Mouse (Mus musculus): Measurements from ENCODE around the gene Klf1. TPM values are rescaled to one million over a fixed set of nuclear protein-coding genes. Genes with fewer than 3 reads are reported as not detected.

Klf1 gene
- polyA plus RNA-seq, 1 experiment from 2014 or later: 54.3 TPM

DNA sequence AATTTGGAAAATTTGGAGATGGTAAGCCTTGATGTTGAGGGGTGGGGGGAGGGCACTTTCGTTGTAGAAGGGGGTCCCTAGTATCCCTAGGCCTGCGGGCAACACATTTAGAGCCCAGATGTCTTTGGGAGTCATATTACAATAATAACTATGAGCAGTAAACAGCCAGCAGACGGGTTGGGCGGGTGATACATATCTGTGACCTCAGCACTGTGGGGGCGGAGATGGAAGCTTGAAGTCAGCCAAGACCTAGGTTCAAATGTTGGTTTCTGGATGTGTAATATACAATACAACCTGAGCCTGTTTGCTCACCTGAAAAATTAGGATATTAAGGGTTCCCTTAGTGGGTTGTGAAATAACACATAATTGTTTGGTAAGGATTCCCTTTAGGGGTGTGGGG, 8.2 kb downstream of the Klf1 start:
- Histone ChIP-seq H3K36me3 (no peaks in the 10 kb centered on the region), H3K27me3 (ENCODE audit: insufficient read depth, poor library complexity, severe bottlenecking) (peaks cover 66% of the 10 kb centered on the region), H3K4me3 (no peak overlapping the region), H3K9me3 (no peaks in the 10 kb centered on the region), H3K27ac (no peak overlapping the region), H3K4me1 (peaks cover 24% of the 10 kb centered on the region)
- no peak for DNase-seq (ENCODE audit: low spot score)
- 72% methylated on average over 5 of the region's 5 CpGs for WGBS

DNA sequence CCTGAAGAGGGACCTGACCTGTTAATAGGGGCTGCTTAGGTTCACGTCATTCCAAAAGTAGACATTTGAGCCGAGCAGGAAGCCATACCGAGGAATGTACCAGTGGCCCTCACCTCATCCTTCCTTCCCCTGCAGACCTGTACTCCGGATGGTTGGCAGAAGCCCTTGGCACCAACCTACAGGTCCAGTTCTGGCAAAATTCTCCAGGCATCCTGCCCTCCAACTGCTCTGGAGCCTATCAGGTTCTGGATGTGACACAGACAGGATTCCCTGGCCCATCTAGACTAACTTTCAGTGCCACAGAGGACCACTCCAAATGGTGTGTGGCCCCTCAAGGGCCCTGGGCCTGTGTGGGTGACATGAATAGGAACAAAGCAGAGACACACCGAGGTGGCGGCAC, 8.8 kb downstream of the Klf1 start:
- peaks cover 70% of the 10 kb centered on the region for H3K27me3 ChIP-seq (ENCODE audit: insufficient read depth, poor library complexity, severe bottlenecking)
- H3K36me3 ChIP-seq: no peaks in the 10 kb centered on the region
- H3K4me3 ChIP-seq: no peak overlapping the region
- 84% methylated on average over 6 of the region's 6 CpGs for WGBS
- no peak overlapping the region for H3K27ac ChIP-seq
- H3K9me3 ChIP-seq: no peaks in the 10 kb centered on the region
- no peak for DNase-seq (ENCODE audit: low spot score)
- H3K4me1 ChIP-seq: peaks cover 24% of the 10 kb centered on the region

DNA sequence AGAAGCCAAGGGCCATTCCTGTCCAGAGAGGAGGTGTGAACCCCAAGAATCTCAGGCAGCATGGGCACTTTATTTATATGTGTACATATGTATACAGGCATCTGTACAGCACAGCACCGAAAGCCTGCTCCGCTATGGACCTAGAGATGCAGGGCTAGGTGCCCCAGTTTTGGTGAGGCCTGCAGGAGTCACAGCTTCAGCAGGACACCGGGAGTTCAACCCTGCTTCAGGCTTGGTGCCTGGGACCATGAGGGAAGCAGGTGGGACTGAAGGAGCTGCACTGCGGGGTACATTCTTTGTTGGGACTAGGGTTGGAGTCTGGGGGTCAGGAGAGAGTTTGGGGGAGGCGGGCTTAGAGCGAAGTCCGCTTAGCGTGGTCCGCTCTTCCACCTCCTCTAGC, 10.1 kb downstream of the Klf1 start:
- H3K27me3 ChIP-seq (ENCODE audit: insufficient read depth, poor library complexity, severe bottlenecking): peaks cover 83% of the 10 kb centered on the region
- H3K27ac ChIP-seq: no peak overlapping the region
- DNase-seq (ENCODE audit: low spot score): peak; percentile 73
- no peaks in the 10 kb centered on the region for H3K9me3 ChIP-seq
- H3K36me3 ChIP-seq: no peaks in the 10 kb centered on the region
- peaks cover 24% of the 10 kb centered on the region for H3K4me1 ChIP-seq
- no peak overlapping the region for H3K4me3 ChIP-seq
- WGBS: 72% methylated on average over 9 of the region's 9 CpGs

DNA sequence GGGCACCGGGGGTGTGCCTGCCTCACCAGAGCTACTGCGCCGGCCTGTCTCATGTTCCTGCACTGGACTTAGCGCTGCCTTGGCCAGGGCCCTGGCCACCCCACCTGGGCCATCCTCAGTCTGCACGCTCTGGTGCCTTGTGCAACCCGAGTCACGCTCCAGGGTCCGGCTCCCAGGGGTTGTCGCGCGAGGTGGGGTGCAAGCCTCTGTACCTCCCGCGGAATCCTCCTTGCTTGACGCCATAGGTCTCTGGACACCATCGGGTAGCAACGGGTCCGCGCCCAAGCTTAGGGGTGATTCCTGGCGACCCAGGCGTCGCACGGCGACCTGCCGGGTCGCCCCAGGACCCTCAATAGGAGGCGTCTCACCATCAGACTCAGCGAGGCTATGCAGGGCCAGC, 10.7 kb downstream of the Klf1 start:
- H3K36me3 ChIP-seq: no peaks in the 10 kb centered on the region
- H3K4me3 ChIP-seq: peak overlapping the region; percentile 64
- H3K27ac ChIP-seq: no peak overlapping the region
- peak; percentile 73 for DNase-seq (ENCODE audit: low spot score)
- H3K9me3 ChIP-seq: no peaks in the 10 kb centered on the region
- WGBS: 16% methylated on average over 27 of the region's 27 CpGs
- peaks cover 88% of the 10 kb centered on the region for H3K27me3 ChIP-seq (ENCODE audit: insufficient read depth, poor library complexity, severe bottlenecking)
- H3K4me1 ChIP-seq: peaks cover 24% of the 10 kb centered on the region

DNA sequence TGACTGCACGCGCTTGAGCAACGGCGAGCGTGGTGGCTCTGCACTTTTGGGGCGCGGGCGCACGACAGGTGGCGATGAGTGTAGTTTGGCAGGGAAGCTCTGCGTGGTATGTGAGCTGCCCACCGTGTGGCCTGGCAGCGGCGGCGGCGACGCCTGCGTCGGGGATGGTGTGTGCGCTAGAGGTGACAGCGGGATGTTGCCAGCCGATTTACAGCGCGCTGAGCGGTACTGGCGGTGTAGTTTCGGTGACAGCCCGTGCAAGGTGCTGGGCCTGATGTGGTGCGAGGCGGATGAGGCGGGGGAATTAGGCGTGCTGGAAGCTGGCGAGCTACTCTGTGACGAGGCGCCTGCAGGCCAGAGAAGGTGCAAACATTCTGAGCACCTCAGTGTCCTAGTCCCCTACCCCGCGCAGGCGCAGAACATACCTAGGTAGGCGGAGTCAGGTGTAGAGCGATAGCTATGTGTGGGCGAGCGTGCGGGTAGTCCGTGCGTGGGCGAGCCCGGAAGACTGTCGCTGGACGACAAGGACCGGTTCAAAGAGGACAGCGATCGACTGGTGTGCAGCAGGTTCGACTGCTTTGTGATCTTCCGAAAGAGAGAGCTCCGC, 11.3 kb downstream of the Klf1 start:
- Histone ChIP-seq H3K36me3 (no peaks in the 10 kb centered on the region), H3K27ac (peak overlapping the region; percentile 47), H3K4me3 (peak overlapping the region; percentile 64), H3K4me1 (peaks cover 24% of the 10 kb centered on the region), H3K9me3 (no peaks in the 10 kb centered on the region), H3K27me3 (ENCODE audit: insufficient read depth, poor library complexity, severe bottlenecking) (peaks cover 94% of the 10 kb centered on the region)
- DNase-seq (ENCODE audit: low spot score): peak; percentile 92
- 1% methylated on average over 55 of the region's 55 CpGs for WGBS

DNA sequence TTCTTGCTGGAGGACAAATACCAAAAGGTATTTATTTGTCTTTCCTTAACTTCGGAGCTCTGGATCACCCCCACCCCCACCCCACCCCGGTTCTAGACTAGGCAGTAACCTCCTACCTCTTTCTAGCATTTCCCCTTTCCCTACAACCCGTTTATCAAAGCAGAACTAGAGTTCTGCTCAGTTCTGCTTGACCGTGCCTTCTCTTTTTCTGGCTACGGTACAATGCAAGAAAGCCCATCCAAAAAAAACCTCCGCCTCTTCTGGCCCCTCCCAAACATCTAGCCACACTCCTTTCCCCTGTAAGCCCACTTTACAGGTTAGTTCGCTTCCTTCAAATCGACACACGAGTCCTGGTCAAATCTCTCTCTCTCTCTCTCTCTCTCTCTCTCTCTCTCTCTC, 11.8 kb downstream of the Klf1 start:
- peaks cover 99% of the 10 kb centered on the region for H3K27me3 ChIP-seq (ENCODE audit: insufficient read depth, poor library complexity, severe bottlenecking)
- H3K4me3 ChIP-seq: peak overlapping the region; percentile 64
- H3K36me3 ChIP-seq: no peaks in the 10 kb centered on the region
- peak overlapping the region; percentile 47 for H3K27ac ChIP-seq
- no peak for DNase-seq (ENCODE audit: low spot score)
- H3K9me3 ChIP-seq: no peaks in the 10 kb centered on the region
- H3K4me1 ChIP-seq: peaks cover 23% of the 10 kb centered on the region
- WGBS: 11% methylated on average over 9 of the region's 9 CpGs

DNA sequence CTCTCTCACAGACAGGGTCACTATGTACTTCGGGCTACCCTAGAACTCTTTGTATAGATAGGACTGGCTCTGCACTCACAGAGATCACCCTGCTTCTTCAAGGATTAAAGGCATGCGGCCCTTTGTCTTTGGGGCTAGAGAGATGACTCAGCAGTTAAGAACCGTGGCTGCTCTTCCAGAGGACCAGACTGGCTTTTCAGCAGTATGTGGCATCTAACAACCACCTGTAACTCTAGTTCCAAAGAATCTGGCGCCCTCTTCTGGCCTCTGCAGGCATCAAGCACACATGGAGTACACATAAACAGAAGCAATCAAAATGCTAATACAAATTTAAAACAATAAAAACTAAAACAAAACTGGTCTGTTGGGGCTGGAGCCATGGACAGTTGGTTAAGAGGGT, 12.2 kb downstream of the Klf1 start:
- Histone ChIP-seq H3K4me3 (peak overlapping the region; percentile 64; the same call in 1 of the 2 replicates), H3K27ac (no peak overlapping the region; the same call in 1 of the 2 replicates), H3K4me1 (peaks cover 19% of the 10 kb centered on the region), H3K36me3 (no peaks in the 10 kb centered on the region), H3K27me3 (ENCODE audit: insufficient read depth, poor library complexity, severe bottlenecking) (peaks cover 99% of the 10 kb centered on the region), H3K9me3 (no peaks in the 10 kb centered on the region)
- 33% methylated on average over 4 of the region's 4 CpGs for WGBS
- peak; percentile 76 for DNase-seq (ENCODE audit: low spot score)

DNA sequence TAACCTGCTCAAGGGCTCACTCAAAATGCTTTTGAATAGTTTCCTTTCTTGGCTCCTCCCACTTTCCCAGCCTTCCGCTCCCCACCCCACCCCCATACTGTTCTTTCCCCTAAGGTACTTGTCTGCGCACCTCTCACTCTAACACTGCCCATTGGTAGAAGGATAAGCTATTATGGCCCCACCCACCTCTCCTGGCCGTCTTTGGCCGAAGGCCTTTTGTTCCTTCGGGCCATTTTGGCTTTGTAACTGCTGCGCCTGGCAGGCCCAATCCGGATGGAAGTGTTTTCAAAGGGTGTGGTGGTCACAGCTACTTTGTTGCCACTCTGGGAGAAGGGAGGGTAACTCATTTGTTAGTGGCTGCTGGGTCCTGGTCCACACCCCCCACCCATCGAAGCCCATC, 13.5 kb downstream of the Klf1 start:
- H3K36me3 ChIP-seq: no peaks in the 10 kb centered on the region
- peaks cover 99% of the 10 kb centered on the region for H3K27me3 ChIP-seq (ENCODE audit: insufficient read depth, poor library complexity, severe bottlenecking)
- H3K27ac ChIP-seq: no peak overlapping the region
- H3K4me1 ChIP-seq: peaks cover 15% of the 10 kb centered on the region
- no peak for DNase-seq (ENCODE audit: low spot score)
- 81% methylated on average over 8 of the region's 8 CpGs for WGBS
- no peak overlapping the region for H3K4me3 ChIP-seq
- no peaks in the 10 kb centered on the region for H3K9me3 ChIP-seq

DNA sequence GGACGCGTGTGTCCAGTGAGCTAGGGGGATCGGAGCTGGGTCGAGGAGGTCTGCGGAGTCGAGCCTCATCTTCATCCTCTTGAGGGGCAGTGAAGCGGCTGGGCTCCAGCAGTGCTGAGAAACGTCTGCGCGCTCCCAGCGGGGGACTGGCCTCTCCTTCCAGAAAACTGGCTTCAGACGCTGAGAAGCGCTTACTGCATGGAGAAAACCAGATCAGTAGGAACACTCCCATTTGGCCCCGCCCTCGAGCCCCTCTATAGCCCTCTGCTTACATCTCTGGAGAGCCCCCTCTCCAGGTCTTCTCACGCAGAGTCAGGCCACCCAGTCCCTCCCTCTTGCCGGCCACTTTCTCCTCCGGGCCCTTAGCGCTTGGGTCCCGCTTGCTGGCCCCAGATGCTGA, 16.1 kb downstream of the Klf1 start:
- H3K27me3 ChIP-seq (ENCODE audit: insufficient read depth, poor library complexity, severe bottlenecking): peaks cover 82% of the 10 kb centered on the region

DNA sequence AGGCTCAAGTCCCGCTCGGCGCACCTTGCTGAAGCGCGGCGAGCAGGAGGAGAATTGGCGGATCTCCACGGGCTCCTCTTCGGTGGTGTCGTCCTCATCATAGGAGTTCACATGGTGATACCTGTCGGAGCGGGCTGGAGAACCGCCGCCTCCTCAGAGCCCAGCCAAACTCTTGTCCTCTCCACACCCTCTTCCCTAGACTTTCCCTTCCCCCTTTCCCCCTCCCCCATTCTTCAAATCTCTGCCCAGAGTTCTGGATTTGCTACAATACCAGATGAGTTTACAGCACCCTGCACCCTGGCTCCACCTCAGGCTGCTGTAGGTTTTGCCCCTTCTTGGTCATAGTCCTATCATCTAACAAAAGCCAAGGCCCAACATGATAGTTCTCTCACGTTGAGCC, 16.9 kb downstream of the Klf1 start:
- no peak for DNase-seq (ENCODE audit: low spot score)
- no peak overlapping the region for H3K4me3 ChIP-seq
- H3K36me3 ChIP-seq: no peaks in the 10 kb centered on the region
- no peak overlapping the region for H3K27ac ChIP-seq
- whole genome bisulfite sequencing: 81% methylated on average over 15 of the region's 15 CpGs
- peaks cover 77% of the 10 kb centered on the region for H3K27me3 ChIP-seq (ENCODE audit: insufficient read depth, poor library complexity, severe bottlenecking)
- H3K9me3 ChIP-seq: no peaks in the 10 kb centered on the region
- 0 out of 2 replicates have a peak, but pooled peaks cover 1% of the 10 kb centered on the region for H3K4me1 ChIP-seq

More for the DNA sequence above, 16.1 kb downstream of the Klf1 start:
- H3K4me1 ChIP-seq: peaks cover 10% of the 10 kb centered on the region
- 0 out of 2 replicates have a peak overlapping the region, but pooled peaks have one; percentile 18 for H3K4me3 ChIP-seq
- no peaks in the 10 kb centered on the region for H3K9me3 ChIP-seq
- peak; percentile 69 for DNase-seq (ENCODE audit: low spot score)
- H3K36me3 ChIP-seq: no peaks in the 10 kb centered on the region
- H3K27ac ChIP-seq: no peak overlapping the region
- WGBS: 23% methylated on average over 20 of the region's 20 CpGs

DNA sequence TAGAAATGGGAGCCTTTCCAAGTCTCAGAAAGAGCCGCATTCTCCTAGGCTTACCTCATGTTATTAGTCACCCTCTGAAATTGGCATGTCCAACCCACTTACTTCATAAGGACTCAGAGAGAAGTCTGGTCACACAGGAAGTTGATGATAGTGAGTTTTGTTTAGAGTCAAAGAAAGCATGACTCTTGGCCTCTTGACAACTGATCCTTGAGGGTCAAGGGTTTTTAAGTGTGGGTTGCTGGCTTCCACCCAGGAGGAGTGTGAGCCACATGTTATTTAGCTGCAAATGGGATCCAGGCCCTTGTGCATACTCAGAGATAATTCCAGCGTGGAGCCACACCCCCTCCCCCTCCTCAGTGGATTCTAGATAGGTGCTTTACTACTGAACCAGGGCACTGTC, 19.9 kb downstream of the Klf1 start:
- peaks cover 73% of the 10 kb centered on the region for H3K27me3 ChIP-seq (ENCODE audit: insufficient read depth, poor library complexity, severe bottlenecking)
- H3K27ac ChIP-seq: no peak overlapping the region
- WGBS: 55% methylated on average over 2 of the region's 2 CpGs
- no peak overlapping the region for H3K4me3 ChIP-seq
- H3K9me3 ChIP-seq: no peaks in the 10 kb centered on the region
- no peaks in the 10 kb centered on the region for H3K36me3 ChIP-seq
- DNase-seq (ENCODE audit: low spot score): no peak
- H3K4me1 ChIP-seq: no peaks in the 10 kb centered on the region

DNA sequence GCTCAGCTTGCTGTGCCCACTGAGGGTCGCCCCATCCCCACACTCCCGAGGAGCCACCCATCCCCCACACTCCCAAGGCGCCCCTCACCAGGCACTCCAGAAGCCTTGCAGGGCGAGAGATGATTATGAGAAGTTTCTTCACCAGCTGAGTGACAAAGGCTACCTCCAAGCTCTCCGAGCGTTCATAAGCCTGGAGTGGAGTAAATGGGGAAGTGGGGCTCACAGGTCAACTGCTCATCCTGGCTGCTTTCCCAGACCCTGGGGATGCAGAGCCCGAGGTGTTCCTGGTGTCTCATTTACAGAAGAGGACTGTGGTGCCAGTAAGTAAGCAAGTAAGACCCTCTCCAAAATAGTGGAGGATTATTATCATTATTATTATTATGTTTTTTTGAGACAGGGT, 23.8 kb downstream of the Klf1 start:
- H3K9me3 ChIP-seq: no peaks in the 10 kb centered on the region
- H3K4me1 ChIP-seq: peaks cover 13% of the 10 kb centered on the region
- WGBS: 64% methylated on average over 7 of the region's 7 CpGs
- H3K27me3 ChIP-seq (ENCODE audit: insufficient read depth, poor library complexity, severe bottlenecking): peaks cover 70% of the 10 kb centered on the region
- no peaks in the 10 kb centered on the region for H3K36me3 ChIP-seq
- no peak overlapping the region for H3K4me3 ChIP-seq
- no peak for DNase-seq (ENCODE audit: low spot score)
- no peak overlapping the region for H3K27ac ChIP-seq

DNA sequence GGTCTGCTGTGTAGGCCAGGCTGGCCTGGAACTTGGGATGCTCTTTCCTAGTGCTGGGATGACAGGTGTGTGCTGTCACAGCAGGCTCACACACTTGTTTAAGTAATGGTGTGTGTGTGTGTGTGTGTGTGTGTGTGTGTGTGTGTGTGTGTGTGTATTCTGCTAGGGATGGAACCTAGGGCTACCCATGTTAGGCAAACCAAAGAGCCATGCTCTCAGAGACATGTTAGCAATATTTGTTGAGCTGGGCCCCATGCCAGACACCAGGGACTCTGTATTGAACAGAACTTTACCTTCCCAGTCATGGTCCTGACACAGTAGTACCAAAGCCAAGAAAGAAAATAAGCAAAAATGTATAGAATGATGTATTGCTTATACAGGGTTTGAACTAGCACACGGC, 25.8 kb downstream of the Klf1 start:
- Histone ChIP-seq H3K27ac (no peak overlapping the region), H3K4me3 (no peak overlapping the region), H3K9me3 (no peaks in the 10 kb centered on the region), H3K4me1 (peaks cover 13% of the 10 kb centered on the region), H3K36me3 (no peaks in the 10 kb centered on the region), H3K27me3 (ENCODE audit: insufficient read depth, poor library complexity, severe bottlenecking) (peaks cover 85% of the 10 kb centered on the region)
- WGBS: 61% methylated on average over 1 of the region's 1 CpGs
- no peak for DNase-seq (ENCODE audit: low spot score)
